Mouse (Mus musculus): ENCODE results near the gene Xpnpep2.

DNA sequence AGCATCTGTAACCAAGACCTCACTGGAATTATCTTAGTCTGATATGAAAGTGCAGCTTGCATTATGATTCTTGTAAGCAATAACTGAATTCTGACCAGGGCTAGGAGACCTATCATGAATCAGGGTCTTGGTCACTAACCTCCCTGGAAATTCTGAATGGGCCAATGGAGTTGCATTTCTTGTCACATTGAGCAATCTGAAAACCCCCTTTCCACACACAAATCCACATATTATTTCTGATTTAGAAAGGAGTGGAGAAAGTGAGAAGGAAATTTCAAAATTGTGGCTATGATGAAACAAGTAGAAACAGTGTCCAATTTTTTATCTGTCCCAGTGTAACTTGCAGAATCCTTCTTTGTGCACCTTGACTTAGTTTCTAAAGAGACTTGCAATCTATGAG lies 10.8 kb downstream of the Xpnpep2 start:
- no peak for TF ChIP-seq CTCF (IDR thresholded peaks at IDR 0.05; ENCODE audit: low read depth, low read length)
- TF ChIP-seq TAL1 (conservative IDR thresholded peaks at IDR 0.05; ENCODE audit: low read depth, low read length): no peak
- no peak for TF ChIP-seq GATA1 (IDR thresholded peaks at IDR 0.05; ENCODE audit: borderline replicate concordance, low read length)

Measured in G1E (cell line).